Mouse (Mus musculus) urinary bladder, postnatal 25 days (tissue): ENCODE data around the gene Eloa.

Experiments
- DNase-seq: peaks from one replicate; pipeline ENCODE4 v3.0.0; 2022; ENCODE audit warnings: low spot score

The Eloa gene

DNA sequence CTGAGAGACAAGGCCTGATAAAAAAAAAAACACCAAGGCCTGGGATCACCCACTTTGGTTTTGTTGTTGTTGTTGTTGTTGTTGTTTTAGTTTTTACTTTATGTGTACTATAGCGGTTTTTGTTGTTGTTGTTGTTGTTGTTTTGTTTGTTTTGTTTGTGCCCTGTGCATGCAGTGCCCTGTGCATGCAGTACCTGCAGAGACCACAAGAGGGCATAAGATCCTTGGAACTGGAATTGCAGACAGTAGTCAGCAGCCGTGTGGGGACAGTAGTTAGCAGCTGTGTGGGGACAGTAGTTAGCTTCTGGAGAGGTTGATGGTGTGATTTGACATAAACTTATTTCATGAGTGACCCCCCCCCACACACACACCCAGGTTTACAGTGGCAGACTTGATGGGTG lies 67.3 kb downstream of the Eloa start:
- DNase-seq = peak; percentile 76
